Mouse (Mus musculus): ENCODE data around the gene Gm2056.
"Not testable (repeated sequence)": the region's sequence is repeated elsewhere in the genome, so short reads cannot be mapped to it uniquely, and the experiment has no call there.

The Gm2056 gene

DNA sequence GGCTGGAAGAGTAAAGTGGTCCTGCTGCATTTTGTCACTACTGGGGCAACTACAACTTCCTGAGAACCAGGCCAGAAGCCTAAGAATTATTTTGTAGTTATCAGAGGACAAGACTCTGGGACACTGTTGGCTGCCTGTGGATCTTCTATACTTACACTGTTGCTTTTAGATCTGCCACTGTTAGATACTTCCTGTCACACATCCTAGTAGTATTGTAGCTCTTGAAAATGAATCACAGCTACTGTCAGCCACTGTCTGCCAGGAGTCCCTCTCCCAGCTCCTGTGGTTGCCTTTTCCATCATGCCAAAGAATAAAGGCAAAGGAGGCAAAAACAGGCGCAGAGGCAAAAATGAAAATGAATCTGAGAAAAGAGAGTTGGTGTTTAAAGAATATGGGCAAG lies at the start of gene Gm2056:
Gene Gm2056, plus strand, starts transcription at position 301 of the 400 bp plus-strand sequence.
- DNase-seq = not testable (repeated sequence)

- DNase-seq = not testable (repeated sequence)
Measured at GRCm38 (mm10) chr12:87984000-87984399, 42.8 kb upstream of the Gm2056 start.

GRCm38 (mm10) chr12:88004118-88004517 lies 22.7 kb upstream of the Gm2056 start:
- DNase-seq = not testable (repeated sequence)

- not testable (repeated sequence) for DNase-seq
Measured at GRCm38 (mm10) chr12:88011548-88011947, 15.3 kb upstream of the Gm2056 start, which contains the start of gene Gm2075. Gene Gm2075, plus strand, starts transcription at chr12:88011848.

DNA sequence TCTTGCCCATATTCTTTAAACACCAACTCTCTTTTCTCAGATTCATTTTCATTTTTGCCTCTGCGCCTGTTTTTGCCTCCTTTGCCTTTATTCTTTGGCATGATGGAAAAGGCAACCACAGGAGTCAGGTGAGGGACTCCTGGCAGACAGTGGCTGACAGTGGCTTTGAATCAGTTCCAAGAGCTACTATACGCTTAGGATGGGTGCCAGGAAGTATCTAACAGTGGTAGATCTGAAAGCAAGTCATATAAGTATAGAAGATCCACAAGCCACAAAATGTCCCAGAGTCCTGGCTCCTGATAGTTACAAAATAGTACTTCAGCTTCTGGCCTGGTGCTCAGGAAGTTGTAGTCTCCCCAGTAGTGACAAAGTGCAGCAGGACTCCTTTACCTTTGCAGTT lies 8.1 kb upstream of the Gm2056 start, which contains the start of gene Gm6803:
Gene Gm6803, minus strand, starts transcription at position 101 of the 400 bp plus-strand sequence.
- DNase-seq = not testable (repeated sequence)

DNA sequence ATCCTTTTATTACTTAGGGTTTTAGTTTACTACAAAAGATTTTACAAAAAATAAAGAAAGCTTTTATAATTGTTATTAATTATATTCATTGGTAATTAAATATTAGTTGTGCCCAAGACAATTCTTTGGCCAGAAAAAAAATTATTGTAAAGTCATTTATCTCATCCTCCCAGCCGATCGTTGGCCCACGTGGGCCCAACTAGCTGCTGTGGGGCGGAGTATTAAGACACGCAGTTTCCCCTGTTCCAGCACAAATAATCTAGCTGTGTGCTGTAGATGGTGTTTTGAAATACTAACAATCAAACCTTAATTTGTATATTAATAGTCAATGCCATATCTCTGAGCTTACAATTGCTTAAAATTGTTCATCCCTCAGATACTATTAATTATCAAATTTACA lies 5.4 kb downstream of the Gm2056 start:
- DNase-seq = not testable (repeated sequence)

DNA sequence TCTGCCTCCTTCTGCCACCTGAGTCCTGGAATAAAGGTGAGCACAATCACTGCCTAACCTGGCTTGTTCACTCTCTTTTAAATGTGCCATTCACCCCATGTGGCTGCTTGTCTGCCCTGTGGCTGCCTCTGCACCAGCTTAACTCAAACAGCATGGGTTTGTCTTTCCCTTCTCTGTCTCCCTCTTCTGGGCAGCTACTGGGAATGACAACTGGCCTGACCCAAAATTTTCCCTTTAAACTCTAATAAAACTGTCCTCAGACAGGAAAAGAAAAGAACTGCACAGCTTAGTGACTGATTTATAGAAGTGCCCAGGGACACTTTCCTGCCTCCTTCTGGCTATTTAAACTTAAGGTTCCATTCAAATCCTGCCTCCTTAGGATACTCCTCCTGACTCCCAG lies 12.3 kb downstream of the Gm2056 start:
- not testable (repeated sequence) for DNase-seq

GRCm38 (mm10) chr12:88039703-88040102 lies 12.9 kb downstream of the Gm2056 start:
- not testable (repeated sequence) for DNase-seq

DNA sequence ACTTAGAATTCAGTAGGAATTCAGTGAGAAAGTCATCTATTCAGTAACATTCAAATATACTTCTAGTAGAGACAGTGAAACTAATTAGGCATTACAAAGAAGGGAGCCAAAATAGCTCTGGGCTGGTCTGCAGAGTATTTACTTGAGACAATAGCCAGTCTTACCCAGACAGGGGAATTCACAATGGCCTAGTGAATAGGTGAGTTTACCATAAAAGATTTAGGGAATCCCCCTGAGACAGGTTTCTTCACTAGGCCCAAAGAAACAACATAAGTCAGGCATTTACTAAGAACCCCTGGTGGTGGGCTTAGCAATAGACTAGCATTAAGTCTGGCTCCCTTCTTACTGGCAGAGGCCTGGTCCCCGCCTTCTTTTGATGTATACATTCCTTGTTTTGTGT lies 18.4 kb downstream of the Gm2056 start:
- not testable (repeated sequence) for DNase-seq

Measured in cerebellum, adult 8-10 months (tissue).